Comparison of ENCODE assay signal across 9 mouse cellular contexts in the genomic region with DNA sequence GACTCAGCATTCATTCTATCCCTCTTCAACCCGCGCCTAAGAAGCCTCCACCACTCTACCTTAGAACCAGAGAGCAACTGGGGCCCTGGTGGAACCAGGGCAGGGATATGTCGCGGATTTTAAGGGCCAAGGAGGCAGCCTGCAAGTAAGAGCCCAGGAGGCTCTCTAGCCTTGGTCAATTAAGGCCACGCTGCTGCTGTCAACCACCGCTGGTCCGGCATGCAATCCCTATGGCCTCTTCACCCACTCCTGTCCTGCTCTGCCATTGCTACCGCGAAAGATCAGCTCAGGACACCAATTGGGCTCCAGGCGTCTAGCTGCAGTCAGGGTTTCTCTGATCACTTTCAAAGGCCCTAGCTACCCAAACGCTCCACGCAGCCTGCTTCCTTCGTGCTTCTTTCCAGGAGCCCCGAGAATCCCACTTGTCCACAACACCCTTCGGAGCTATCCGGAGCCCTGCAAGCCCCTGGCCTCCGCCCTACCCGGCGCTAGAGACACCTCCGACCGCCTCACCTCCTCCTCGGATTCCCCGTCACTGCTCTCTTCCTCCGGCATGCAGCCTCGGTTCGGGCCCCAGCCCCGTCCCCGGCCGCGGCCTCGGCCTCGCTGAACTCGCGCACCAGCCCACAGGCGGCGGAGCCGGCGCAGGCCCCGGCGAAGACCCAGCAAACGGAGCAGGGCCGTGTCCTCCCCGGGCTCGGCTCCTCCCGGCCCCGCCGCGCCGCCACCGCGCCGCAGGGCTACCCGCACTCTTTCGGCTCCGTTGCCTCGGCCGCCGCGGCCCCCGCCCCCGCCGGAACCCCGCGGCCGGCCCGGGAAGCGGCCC. TPM values are rescaled to one million over a fixed set of nuclear protein-coding genes. Genes with fewer than 3 reads are reported as not detected.
A peak's percentile ranks its signal among the peaks of the same experiment; 100 is the strongest.
DNase-seq lines count a peak whose midpoint lies in the region; ATAC-seq and TF ChIP-seq lines count a peak whose summit lies in the region.
"Had no signal": no experiment of that assay in that cellular context is flagged by ENCODE, and none has a peak within 500 bp of the region (broad histone marks: within the 10 kb centered on the region; RNA-seq: fewer than 3 reads in every experiment).

No protein-coding gene starts in this region.

- peak overlapping the region; percentile 100 for H3K4me3 ChIP-seq in ES-Bruce4 (ENCODE audit: low read depth, low read length)
- peak overlapping the region; percentile 73 to 94 for H3K4me3 ChIP-seq in heart, embryonic 14.5 days (ENCODE audit: control insufficient read depth in 1 of 2, insufficient read depth in 1 of 2, low read depth in 1 of 2, low read length in 2 of 2)
- H3K4me3 ChIP-seq in lung, embryonic 15.5 days, result peak overlapping the region; percentile 99

- no peak for TF ChIP-seq CTCF in ES-Bruce4 (IDR thresholded peaks at IDR 0.05; ENCODE audit: low read depth, low read length)

- ATAC-seq in heart, embryonic 14.5 days (ENCODE audit: insufficient number of reproducible peaks, insufficient read depth, low FRiP score, low read depth), result peak; percentile 14
- ATAC-seq in lung, embryonic 15.5 days (ENCODE audit: borderline replicate concordance, extremely low read depth, low FRiP score, low TSS enrichment), result peak; percentile 33

- DNase-seq in adrenal gland, adult 18-20 months (ENCODE audit: low spot score in 2 of 2), result peak; percentile 55 to 62
- no peak for DNase-seq in adrenal gland, adult 8-10 months
- peak; percentile 64 for DNase-seq in embryo, embryonic 9.5 days (ENCODE audit: extremely low spot score)
- peak; percentile 65 for DNase-seq in kidney, postnatal 10 days
- peak; percentile 55 for DNase-seq in right cerebral cortex, postnatal 4 days

- peak overlapping the region; percentile 97 for H3K4me2 ChIP-seq in heart, embryonic 14.5 days (ENCODE audit: low read length)
- H3K4me2 ChIP-seq in lung, embryonic 15.5 days, result peak overlapping the region; percentile 80

- TF ChIP-seq EP300 in ES-Bruce4 (IDR thresholded peaks at IDR 0.05; ENCODE audit: insufficient read depth, low read depth, low read length), result no peak

- peak overlapping the region; percentile 98 for H3K9ac ChIP-seq in ES-Bruce4 (ENCODE audit: low read depth, poor library complexity, severe bottlenecking)
- H3K9ac ChIP-seq in heart, embryonic 14.5 days (ENCODE audit: low read length), result peak overlapping the region; percentile 96
- peak overlapping the region; percentile 95 for H3K9ac ChIP-seq in lung, embryonic 15.5 days

- H3K36me3 ChIP-seq in ES-Bruce4 (ENCODE audit: control insufficient read depth, insufficient read depth, low read length, poor library complexity, severe bottlenecking), result peaks cover 29% of the 10 kb centered on the region
- H3K36me3 ChIP-seq in heart, embryonic 14.5 days (ENCODE audit: control insufficient read depth, insufficient read depth, low read length), result peaks cover 38% of the 10 kb centered on the region
- peaks cover 38% of the 10 kb centered on the region for H3K36me3 ChIP-seq in lung, embryonic 15.5 days

- WGBS in heart, embryonic 14.5 days, result under 1% methylated on average over 61 of the region's 67 CpGs
- whole genome bisulfite sequencing in lung, embryonic 15.5 days, result 1% methylated on average over 67 of the region's 67 CpGs

- H3K27ac ChIP-seq in ES-Bruce4 (ENCODE audit: insufficient read depth, low read length), result peak overlapping the region; percentile 38; the same call in 1 of the 2 replicates
- H3K27ac ChIP-seq in heart, embryonic 14.5 days (replicated peaks in 1 of 2; ENCODE audit: control insufficient read depth in 1 of 2, insufficient read depth in 1 of 2, low read depth in 2 of 2, low read length in 2 of 2), result peak overlapping the region; percentile 30 to 90
- peak overlapping the region; percentile 94 for H3K27ac ChIP-seq in lung, embryonic 15.5 days

- H3K9me3 ChIP-seq in ES-Bruce4 (replicated peaks; ENCODE audit: control insufficient read depth, insufficient read depth, low read length, poor library complexity, severe bottlenecking), result no peaks in the 10 kb centered on the region
- H3K9me3 ChIP-seq in heart, embryonic 14.5 days (ENCODE audit: control insufficient read depth, low read length), result no peaks in the 10 kb centered on the region
- H3K9me3 ChIP-seq in lung, embryonic 15.5 days, result no peaks in the 10 kb centered on the region

- H3K4me1 ChIP-seq in ES-Bruce4 (ENCODE audit: control insufficient read depth, insufficient read depth, low read length), result peaks cover 3% of the 10 kb centered on the region
- peaks cover 3 to 15% of the 10 kb centered on the region in 2 experiments; a peak in 3 of 4 replicates for H3K4me1 ChIP-seq in heart, embryonic 14.5 days (ENCODE audit: control insufficient read depth in 2 of 2, insufficient read depth in 2 of 2, low read length in 2 of 2)
- peaks cover 18% of the 10 kb centered on the region for H3K4me1 ChIP-seq in lung, embryonic 15.5 days

- no peak for TF ChIP-seq POLR2A in ES-Bruce4 (IDR thresholded peaks at IDR 0.05; ENCODE audit: insufficient read depth, low read length)

- no peaks in the 10 kb centered on the region for H3K27me3 ChIP-seq in ES-Bruce4 (ENCODE audit: control insufficient read depth, insufficient read depth, low read length, poor library complexity, severe bottlenecking)
- no peaks in the 10 kb centered on the region for H3K27me3 ChIP-seq in heart, embryonic 14.5 days (ENCODE audit: control insufficient read depth, insufficient read depth, low read length)
- no peaks in the 10 kb centered on the region for H3K27me3 ChIP-seq in lung, embryonic 15.5 days

RNA-seq across cellular contexts. Expression of gene Kmt2b, which starts 0.5 kb away (rescaled TPM):
- 10 to 100 TPM; 37.8 to 56.6 TPM for total RNA-seq in adrenal gland, adult 18-20 months (2021)
- total RNA-seq in adrenal gland, adult 8-10 months (2022), result 10 to 100 TPM; 36.8 to 65.3 (median 57.0) TPM
- polyA plus RNA-seq in ES-Bruce4 (2011; ENCODE audit: insufficient read depth, insufficient read length, low read depth, missing spikeins), result 70.2 and 81.4 TPM in 2 replicates
- polyA plus RNA-seq in heart, embryonic 14.5 days (2014; fragmentation: Nextera tagmentation; extraction: Ambion mirVana), result 8.0 and 9.7 TPM in 2 replicates
- polyA plus RNA-seq in lung, embryonic 15.5 days (2015; fragmentation: Nextera tagmentation; extraction: Ambion mirVana), result 8.4 and 10.0 TPM in 2 replicates

RNA-seq across cellular contexts. Expression of gene Zbtb32, which starts 10.7 kb away (rescaled TPM):
- total RNA-seq in adrenal gland, adult 18-20 months (2021), result under 1 TPM in 1 of 2 experiments, not detected in 1; 0.83 TPM
- 1 to 10 TPM in 1 of 4 experiments, under 1 TPM in 1, not detected in 2; 0.73 to 1.8 TPM for total RNA-seq in adrenal gland, adult 8-10 months (2022)
- 20.3 and 22.7 TPM in 2 replicates for polyA plus RNA-seq in ES-Bruce4 (2011; ENCODE audit: insufficient read depth, insufficient read length, low read depth, missing spikeins)
- polyA plus RNA-seq in heart, embryonic 14.5 days (2014; fragmentation: Nextera tagmentation; extraction: Ambion mirVana), result 0.11 and 0.19 TPM in 2 replicates
- polyA plus RNA-seq in lung, embryonic 15.5 days (2015; fragmentation: Nextera tagmentation; extraction: Ambion mirVana), result 2.3 and 3.7 TPM in 2 replicates
- total RNA-seq: heart, postnatal 14 days had no signal

RNA-seq across cellular contexts. Expression of gene Igflr1, which starts 22.8 kb away (rescaled TPM):
- 1 to 10 TPM; 3.6 to 4.3 TPM for total RNA-seq in adrenal gland, adult 18-20 months (2021)
- total RNA-seq in adrenal gland, adult 8-10 months (2022), result 1 to 10 TPM; 2.1 to 7.9 (median 3.6) TPM
- polyA plus RNA-seq in ES-Bruce4 (2011; ENCODE audit: insufficient read depth, insufficient read length, low read depth, missing spikeins), result 0.72 TPM in 1 of 2 replicates, not detected in the other
- 2.4 and 2.7 TPM in 2 replicates for polyA plus RNA-seq in heart, embryonic 14.5 days (2014; fragmentation: Nextera tagmentation; extraction: Ambion mirVana)
- 4.6 and 5.0 TPM in 2 replicates for polyA plus RNA-seq in lung, embryonic 15.5 days (2015; fragmentation: Nextera tagmentation; extraction: Ambion mirVana)

RNA-seq across cellular contexts. Expression of gene Upk1a, which starts 24.6 kb away (rescaled TPM):
- total RNA-seq in adrenal gland, adult 18-20 months (2021), result under 1 TPM; 0.19 to 0.20 TPM
- under 1 TPM in 3 of 4 experiments, not detected in 1; 0.27 to 0.34 (median 0.31) TPM for total RNA-seq in adrenal gland, adult 8-10 months (2022)
- polyA plus RNA-seq in ES-Bruce4 (2011; ENCODE audit: insufficient read depth, insufficient read length, low read depth, missing spikeins), result 2.5 and 2.8 TPM in 2 replicates
- 0.32 TPM in 1 of 2 replicates, not detected in the other for polyA plus RNA-seq in heart, embryonic 14.5 days (2014; fragmentation: Nextera tagmentation; extraction: Ambion mirVana)
- 0.88 and 1.4 TPM in 2 replicates for polyA plus RNA-seq in lung, embryonic 15.5 days (2015; fragmentation: Nextera tagmentation; extraction: Ambion mirVana)

RNA-seq across cellular contexts. Expression of gene Psenen, which starts 24.6 kb away (rescaled TPM):
- total RNA-seq in adrenal gland, adult 18-20 months (2021), result 100 to 1,000 TPM; 130 to 154 TPM
- total RNA-seq in adrenal gland, adult 8-10 months (2022), result 100 to 1,000 TPM; 146 to 179 (median 164) TPM
- polyA plus RNA-seq in ES-Bruce4 (2011; ENCODE audit: insufficient read depth, insufficient read length, low read depth, missing spikeins), result 99.8 and 107 TPM in 2 replicates
- polyA plus RNA-seq in heart, embryonic 14.5 days (2014; fragmentation: Nextera tagmentation; extraction: Ambion mirVana), result 101 and 107 TPM in 2 replicates
- 119 and 124 TPM in 2 replicates for polyA plus RNA-seq in lung, embryonic 15.5 days (2015; fragmentation: Nextera tagmentation; extraction: Ambion mirVana)

Comparison
In these comparisons a context has a peak if more than half of its experiments do, and no peak if none do; other contexts are left out.
1. H3K27ac ChIP-seq: peak in every context shown above with its lines; median percentile 94 in lung, embryonic 15.5 days; 60 in heart, embryonic 14.5 days; 38 in ES-Bruce4.